Mouse (Mus musculus): ENCODE measurements around the gene Ift140. TPM values are rescaled to one million over a fixed set of nuclear protein-coding genes. Genes with fewer than 3 reads are reported as not detected.

Ift140 gene
- polyA plus RNA-seq, 1 experiment from 2014 or later = 12.9 TPM

DNA sequence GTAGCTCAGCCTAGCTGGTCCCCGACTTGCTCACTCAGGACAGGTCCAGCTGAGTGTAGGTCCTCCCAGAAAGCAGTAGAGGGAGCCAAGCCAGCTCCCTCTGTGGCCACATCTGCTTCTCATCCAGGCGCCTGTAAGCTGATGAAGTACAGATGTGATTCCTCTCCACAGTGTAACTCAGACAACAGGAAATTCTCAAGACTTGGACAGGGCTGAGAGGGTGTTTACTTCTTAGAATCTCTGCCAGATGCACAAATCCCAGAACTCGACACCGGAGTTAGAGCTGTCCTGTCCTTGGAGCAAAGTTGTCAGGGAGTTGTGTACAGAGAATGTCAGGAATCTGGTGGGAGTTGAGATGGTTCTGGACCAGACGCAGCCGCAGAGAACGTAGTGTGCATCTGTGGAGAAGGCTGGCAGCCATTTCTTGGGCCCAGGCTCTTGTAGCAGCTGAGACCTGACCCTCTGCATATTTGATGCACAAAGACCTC, 67.6 kb downstream of the Ift140 start, which contains the start of gene Tmem204:
Gene Tmem204, minus strand, starts transcription at position 148 of the 488 bp plus-strand sequence.
- 32% methylated on average over 7 of the region's 7 CpGs for WGBS
- peaks cover 30% of the 10 kb centered on the region for H3K4me1 ChIP-seq (ENCODE audit: control insufficient read depth, insufficient read depth, low read length)
- H3K4me2 ChIP-seq (ENCODE audit: low read depth, low read length) = peak within 1 kb of the TSS; percentile 20
- no peaks in the 10 kb centered on the region for H3K36me3 ChIP-seq (ENCODE audit: control insufficient read depth, insufficient read depth, low read length)
- H3K9ac ChIP-seq (ENCODE audit: low read depth, low read length) = peak within 1 kb of the TSS; percentile 33; the same call in 1 of the 2 replicates
- H3K27me3 ChIP-seq (replicated peaks; ENCODE audit: control insufficient read depth, insufficient read depth, low read length) = no peaks in the 10 kb centered on the region
- peak; percentile 87 for ATAC-seq
- peak within 1 kb of the TSS; percentile 98 for H3K27ac ChIP-seq (ENCODE audit: low read length)
- H3K9me3 ChIP-seq (ENCODE audit: control insufficient read depth, low read length) = no peaks in the 10 kb centered on the region
- no peak within 1 kb of the TSS for H3K4me3 ChIP-seq (ENCODE audit: low read length)

DNA sequence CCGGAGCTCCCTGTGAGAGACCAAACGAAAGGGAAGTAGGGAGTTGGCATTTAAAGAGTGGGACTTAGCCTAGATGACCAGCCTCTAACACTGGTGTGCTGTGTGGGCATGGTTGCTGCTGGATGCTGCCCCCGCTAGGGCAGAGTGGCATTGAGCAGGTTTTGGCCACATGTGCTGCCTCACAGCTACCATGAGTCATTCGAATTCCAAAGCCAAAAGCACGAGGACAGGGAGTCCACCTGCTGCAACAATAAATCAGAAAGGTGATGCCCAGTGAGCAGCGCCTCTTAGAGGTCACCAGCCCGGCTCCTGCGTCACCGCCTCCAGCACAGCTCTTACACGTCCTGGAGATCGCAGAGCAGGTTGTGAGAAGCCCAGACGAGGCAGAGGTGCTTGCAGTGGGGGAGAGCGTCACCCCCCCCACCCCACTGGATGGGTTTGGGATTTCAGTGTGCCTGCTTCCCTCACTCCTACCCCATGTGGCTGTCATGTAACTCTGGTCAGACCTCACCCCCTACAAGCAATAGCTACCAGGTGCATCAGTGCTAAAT, 69.0 kb downstream of the Ift140 start:
- no peak overlapping the region for H3K9ac ChIP-seq (ENCODE audit: low read depth, low read length)
- no peaks in the 10 kb centered on the region for H3K27me3 ChIP-seq (replicated peaks; ENCODE audit: control insufficient read depth, insufficient read depth, low read length)
- WGBS = 74% methylated on average over 13 of the region's 13 CpGs
- no peak overlapping the region for H3K4me2 ChIP-seq (ENCODE audit: low read depth, low read length)
- H3K9me3 ChIP-seq (ENCODE audit: control insufficient read depth, low read length) = no peaks in the 10 kb centered on the region
- ATAC-seq = no peak
- H3K36me3 ChIP-seq (ENCODE audit: control insufficient read depth, insufficient read depth, low read length) = no peaks in the 10 kb centered on the region
- H3K4me1 ChIP-seq (ENCODE audit: control insufficient read depth, insufficient read depth, low read length) = peaks cover 29% of the 10 kb centered on the region
- no peak overlapping the region for H3K4me3 ChIP-seq (ENCODE audit: low read length)
- H3K27ac ChIP-seq (ENCODE audit: low read length) = peak overlapping the region; percentile 98

DNA sequence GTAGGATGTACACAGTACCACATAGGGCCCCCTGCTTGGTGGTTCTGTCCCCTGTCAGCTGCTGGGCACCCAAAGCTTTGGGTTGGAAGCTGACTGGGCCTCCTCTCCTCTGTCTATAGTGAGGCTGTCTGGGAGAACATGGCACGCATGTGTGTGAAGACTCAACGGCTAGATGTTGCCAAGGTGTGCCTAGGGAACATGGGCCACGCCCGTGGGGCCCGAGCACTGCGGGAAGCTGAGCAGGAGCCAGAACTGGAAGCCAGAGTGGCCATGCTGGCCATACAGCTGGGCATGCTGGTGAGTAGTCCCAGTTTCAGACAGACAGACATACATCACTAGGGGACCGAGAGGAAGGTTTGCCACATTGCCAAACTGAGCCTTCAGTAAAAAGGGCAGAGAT, 70.8 kb downstream of the Ift140 start:
- H3K4me3 ChIP-seq (ENCODE audit: low read length) = no peak overlapping the region
- H3K27ac ChIP-seq (ENCODE audit: low read length) = no peak overlapping the region
- H3K36me3 ChIP-seq (ENCODE audit: control insufficient read depth, insufficient read depth, low read length) = no peaks in the 10 kb centered on the region
- no peak for ATAC-seq
- H3K9me3 ChIP-seq (ENCODE audit: control insufficient read depth, low read length) = no peaks in the 10 kb centered on the region
- WGBS = 85% methylated on average over 7 of the region's 7 CpGs
- H3K4me2 ChIP-seq (ENCODE audit: low read depth, low read length) = no peak overlapping the region
- H3K4me1 ChIP-seq (ENCODE audit: control insufficient read depth, insufficient read depth, low read length) = peaks cover 24% of the 10 kb centered on the region
- no peaks in the 10 kb centered on the region for H3K27me3 ChIP-seq (replicated peaks; ENCODE audit: control insufficient read depth, insufficient read depth, low read length)
- no peak overlapping the region for H3K9ac ChIP-seq (ENCODE audit: low read depth, low read length)

DNA sequence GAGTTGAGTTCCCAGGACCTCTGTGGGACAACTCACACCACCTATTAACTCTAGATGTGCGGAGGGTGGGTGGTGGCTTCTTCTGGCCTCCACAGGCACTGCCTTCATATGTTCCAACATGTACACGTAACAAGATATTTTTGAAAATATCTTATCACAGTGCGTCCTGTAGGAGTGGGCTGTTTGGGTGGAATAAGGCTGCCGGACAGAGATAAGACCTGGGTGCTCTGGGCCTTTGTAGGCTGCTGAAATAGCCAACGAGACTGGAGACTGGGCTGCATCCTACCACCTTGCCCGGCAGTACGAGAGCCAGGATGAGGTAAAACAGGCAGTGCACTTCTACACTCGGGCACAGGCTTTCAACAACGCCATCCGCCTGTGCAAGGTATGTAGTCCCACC, 73.3 kb downstream of the Ift140 start:
- Histone ChIP-seq H3K36me3 (ENCODE audit: control insufficient read depth, insufficient read depth, low read length) (no peaks in the 10 kb centered on the region), H3K4me3 (ENCODE audit: low read length) (no peak overlapping the region), H3K27me3 (replicated peaks; ENCODE audit: control insufficient read depth, insufficient read depth, low read length) (no peaks in the 10 kb centered on the region), H3K9me3 (ENCODE audit: control insufficient read depth, low read length) (no peaks in the 10 kb centered on the region), H3K4me1 (ENCODE audit: control insufficient read depth, insufficient read depth, low read length) (peaks cover 5% of the 10 kb centered on the region), H3K9ac (ENCODE audit: low read depth, low read length) (no peak overlapping the region), H3K27ac (ENCODE audit: low read length) (no peak overlapping the region), H3K4me2 (ENCODE audit: low read depth, low read length) (no peak overlapping the region)
- peak; percentile 70 for ATAC-seq
- 89% methylated on average over 10 of the region's 10 CpGs for WGBS

DNA sequence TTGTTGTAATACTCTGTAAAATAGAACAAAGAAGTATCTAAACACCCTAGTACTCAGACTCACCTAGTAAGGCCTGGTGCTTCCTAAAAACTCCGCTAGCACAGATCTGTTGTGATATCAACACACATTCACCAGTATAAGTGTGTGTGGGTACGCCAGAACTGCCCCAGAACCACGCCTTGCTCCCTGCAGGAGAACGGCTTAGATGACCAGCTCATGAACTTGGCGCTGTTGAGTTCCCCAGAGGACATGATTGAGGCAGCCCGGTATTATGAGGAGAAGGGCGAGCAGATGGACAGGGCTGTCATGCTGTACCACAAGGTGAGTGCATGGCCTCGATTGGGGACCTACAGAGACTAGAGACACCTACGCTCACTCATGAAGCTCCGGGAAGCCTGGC, 74.6 kb downstream of the Ift140 start:
- no peak for ATAC-seq
- Histone ChIP-seq H3K9me3 (ENCODE audit: control insufficient read depth, low read length) (no peaks in the 10 kb centered on the region), H3K9ac (ENCODE audit: low read depth, low read length) (no peak overlapping the region), H3K4me1 (ENCODE audit: control insufficient read depth, insufficient read depth, low read length) (no peaks in the 10 kb centered on the region), H3K4me3 (ENCODE audit: low read length) (no peak overlapping the region), H3K36me3 (ENCODE audit: control insufficient read depth, insufficient read depth, low read length) (no peaks in the 10 kb centered on the region), H3K27ac (ENCODE audit: low read length) (no peak overlapping the region), H3K4me2 (ENCODE audit: low read depth, low read length) (no peak overlapping the region), H3K27me3 (replicated peaks; ENCODE audit: control insufficient read depth, insufficient read depth, low read length) (no peaks in the 10 kb centered on the region)
- 93% methylated on average over 10 of the region's 10 CpGs for WGBS

DNA sequence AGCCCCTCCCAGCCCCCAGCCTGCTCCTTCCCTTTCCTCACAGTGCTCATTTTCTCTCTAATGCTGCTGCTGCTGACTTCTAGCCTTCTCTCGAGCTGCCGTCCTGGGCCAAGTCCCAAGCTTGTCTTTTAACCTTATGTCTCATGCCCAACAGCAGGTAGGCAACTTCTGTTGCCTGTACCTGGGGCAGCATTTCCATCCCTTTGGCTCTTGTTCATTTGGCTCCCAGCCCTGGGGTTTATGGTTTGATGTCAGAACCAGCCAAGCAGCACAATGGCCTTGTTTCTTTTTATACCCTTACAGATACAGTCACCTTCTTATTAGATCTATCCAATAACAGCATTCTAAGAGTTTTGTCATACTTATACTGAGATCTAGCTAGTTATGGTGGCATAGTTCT, 80.3 kb downstream of the Ift140 start:
- H3K27me3 ChIP-seq (replicated peaks; ENCODE audit: control insufficient read depth, insufficient read depth, low read length) = no peaks in the 10 kb centered on the region
- peaks cover 4% of the 10 kb centered on the region; the same call in 1 of the 2 replicates for H3K36me3 ChIP-seq (ENCODE audit: control insufficient read depth, insufficient read depth, low read length)
- no peaks in the 10 kb centered on the region for H3K4me1 ChIP-seq (ENCODE audit: control insufficient read depth, insufficient read depth, low read length)
- no peak overlapping the region for H3K27ac ChIP-seq (ENCODE audit: low read length)
- no peak for ATAC-seq
- no peak overlapping the region for H3K4me3 ChIP-seq (ENCODE audit: low read length)
- H3K4me2 ChIP-seq (ENCODE audit: low read depth, low read length) = no peak overlapping the region
- WGBS = 85% methylated on average over 2 of the region's 2 CpGs
- no peaks in the 10 kb centered on the region for H3K9me3 ChIP-seq (ENCODE audit: control insufficient read depth, low read length)
- H3K9ac ChIP-seq (ENCODE audit: low read depth, low read length) = no peak overlapping the region

DNA sequence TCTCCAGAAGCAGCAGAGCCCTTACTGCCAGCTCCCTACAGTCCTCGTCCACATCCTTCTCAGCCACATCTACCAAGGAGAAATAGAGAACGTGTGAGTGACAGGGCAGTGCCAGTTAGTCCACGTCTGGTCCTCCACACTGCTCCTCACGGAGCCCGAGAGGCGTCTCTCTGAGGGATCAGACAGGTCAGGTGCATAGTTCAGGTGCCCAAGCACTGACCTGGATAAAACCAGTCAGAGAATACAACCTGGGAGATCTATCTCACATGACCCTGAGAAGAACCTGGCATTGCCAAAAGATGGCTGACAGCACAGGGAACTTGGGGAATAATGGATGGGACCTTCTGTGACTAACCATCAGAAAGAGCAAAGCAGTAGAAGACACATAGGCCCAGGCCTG, 84.2 kb downstream of the Ift140 start:
- Histone ChIP-seq H3K27ac (ENCODE audit: low read length) (no peak overlapping the region), H3K4me1 (ENCODE audit: control insufficient read depth, insufficient read depth, low read length) (no peaks in the 10 kb centered on the region), H3K9me3 (ENCODE audit: control insufficient read depth, low read length) (no peaks in the 10 kb centered on the region), H3K4me2 (ENCODE audit: low read depth, low read length) (no peak overlapping the region), H3K9ac (ENCODE audit: low read depth, low read length) (no peak overlapping the region), H3K27me3 (replicated peaks; ENCODE audit: control insufficient read depth, insufficient read depth, low read length) (no peaks in the 10 kb centered on the region), H3K4me3 (ENCODE audit: low read length) (no peak overlapping the region), H3K36me3 (ENCODE audit: control insufficient read depth, insufficient read depth, low read length) (peaks cover 10% of the 10 kb centered on the region)
- 90% methylated on average over 6 of the region's 6 CpGs for WGBS
- no peak for ATAC-seq

DNA sequence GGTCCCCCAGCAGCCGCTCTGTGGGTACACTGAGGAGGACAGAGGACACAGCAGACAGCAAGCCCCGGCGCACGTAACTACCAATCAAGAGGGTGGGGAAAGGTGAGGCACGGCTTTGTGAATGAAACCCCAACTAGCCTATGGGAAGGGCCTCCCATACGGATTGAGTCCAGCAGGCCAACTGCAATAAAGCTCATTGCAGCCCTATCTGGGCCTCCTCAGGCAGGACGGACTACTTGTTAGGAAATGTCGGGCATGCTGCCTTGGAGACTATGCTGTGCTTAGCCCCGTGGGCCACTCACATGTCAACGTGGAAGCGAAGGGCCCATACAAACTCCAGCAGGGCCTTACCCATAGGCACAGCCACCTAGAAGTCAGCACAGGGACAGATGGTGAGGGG, 85.5 kb downstream of the Ift140 start:
- peaks cover 14% of the 10 kb centered on the region for H3K36me3 ChIP-seq (ENCODE audit: control insufficient read depth, insufficient read depth, low read length)

DNA sequence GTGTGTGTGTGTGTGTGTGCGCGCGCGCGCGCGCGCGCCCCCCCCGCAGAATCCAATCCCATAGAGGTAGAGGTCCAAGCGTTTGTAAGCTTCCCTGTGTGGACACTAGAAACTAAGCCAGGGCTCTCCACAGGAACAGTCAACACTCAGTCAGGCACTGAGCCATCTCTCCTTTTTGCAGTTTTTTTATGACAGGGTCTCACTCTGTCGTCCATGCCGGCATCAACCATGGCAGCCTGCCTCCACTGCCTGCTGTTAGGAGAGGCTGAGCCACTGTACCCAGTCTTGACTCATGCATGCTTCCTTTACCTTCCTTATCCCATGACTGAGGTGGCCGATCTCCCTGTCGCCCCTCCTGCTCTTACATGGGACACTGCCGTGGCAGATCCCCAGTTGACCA, 91.9 kb downstream of the Ift140 start:
- H3K9me3 ChIP-seq (ENCODE audit: control insufficient read depth, low read length) = no peaks in the 10 kb centered on the region
- H3K4me1 ChIP-seq (ENCODE audit: control insufficient read depth, insufficient read depth, low read length) = no peaks in the 10 kb centered on the region
- 89% methylated on average over 12 of the region's 16 CpGs for WGBS
- no peak overlapping the region for H3K4me3 ChIP-seq (ENCODE audit: low read length)
- H3K9ac ChIP-seq (ENCODE audit: low read depth, low read length) = no peak overlapping the region
- H3K27ac ChIP-seq (ENCODE audit: low read length) = no peak overlapping the region
- no peaks in the 10 kb centered on the region for H3K27me3 ChIP-seq (replicated peaks; ENCODE audit: control insufficient read depth, insufficient read depth, low read length)
- H3K4me2 ChIP-seq (ENCODE audit: low read depth, low read length) = no peak overlapping the region
- ATAC-seq = no peak
- peaks cover 11% of the 10 kb centered on the region for H3K36me3 ChIP-seq (ENCODE audit: control insufficient read depth, insufficient read depth, low read length)

More for the DNA sequence above, 85.5 kb downstream of the Ift140 start:
- Histone ChIP-seq H3K9ac (ENCODE audit: low read depth, low read length) (no peak overlapping the region), H3K4me3 (ENCODE audit: low read length) (no peak overlapping the region), H3K27ac (ENCODE audit: low read length) (no peak overlapping the region), H3K27me3 (replicated peaks; ENCODE audit: control insufficient read depth, insufficient read depth, low read length) (no peaks in the 10 kb centered on the region), H3K4me2 (ENCODE audit: low read depth, low read length) (no peak overlapping the region), H3K9me3 (ENCODE audit: control insufficient read depth, low read length) (no peaks in the 10 kb centered on the region), H3K4me1 (ENCODE audit: control insufficient read depth, insufficient read depth, low read length) (no peaks in the 10 kb centered on the region)
- peak; percentile 50; the same call in 1 of the 2 replicates for ATAC-seq
- 92% methylated on average over 11 of the region's 11 CpGs for WGBS

DNA sequence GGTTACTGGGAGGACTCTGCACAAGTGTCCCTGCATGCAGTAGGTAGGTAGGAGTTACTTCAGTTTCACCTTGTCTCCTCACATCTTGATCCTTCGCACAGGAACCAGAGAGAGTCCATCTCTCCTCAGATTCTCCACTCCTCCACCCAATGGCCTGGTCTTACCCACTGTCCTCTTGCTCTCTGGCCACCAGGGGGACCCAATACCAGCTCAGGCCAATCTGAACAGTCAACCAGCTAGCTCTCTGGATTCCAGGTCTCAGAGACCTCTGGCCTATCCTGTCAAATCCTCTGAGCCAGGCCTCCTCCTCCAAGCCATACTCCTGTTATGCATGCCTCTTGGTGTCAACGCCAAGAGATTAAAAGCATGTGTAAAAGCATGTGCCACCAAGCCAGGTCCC, 93.7 kb downstream of the Ift140 start:
- peak; percentile 62 for ATAC-seq

More for the DNA sequence above, 93.7 kb downstream of the Ift140 start:
- H3K4me3 ChIP-seq (ENCODE audit: low read length) = no peak overlapping the region
- H3K9ac ChIP-seq (ENCODE audit: low read depth, low read length) = no peak overlapping the region
- H3K27ac ChIP-seq (ENCODE audit: low read length) = no peak overlapping the region
- no peaks in the 10 kb centered on the region for H3K27me3 ChIP-seq (replicated peaks; ENCODE audit: control insufficient read depth, insufficient read depth, low read length)
- peaks cover 1% of the 10 kb centered on the region for H3K4me1 ChIP-seq (ENCODE audit: control insufficient read depth, insufficient read depth, low read length)
- no peak overlapping the region for H3K4me2 ChIP-seq (ENCODE audit: low read depth, low read length)
- H3K9me3 ChIP-seq (ENCODE audit: control insufficient read depth, low read length) = no peaks in the 10 kb centered on the region
- H3K36me3 ChIP-seq (ENCODE audit: control insufficient read depth, insufficient read depth, low read length) = peaks cover 11% of the 10 kb centered on the region
- 85% methylated on average over 2 of the region's 2 CpGs for WGBS
